Mouse (Mus musculus) adrenal gland, postnatal 10 days (tissue): Measurements from ENCODE around the gene Sgpp2. TPM values are rescaled to one million over a fixed set of nuclear protein-coding genes. Genes with fewer than 3 reads are reported as not detected.

ENCODE experiments used
- DNase-seq: peaks from one replicate; pipeline ENCODE4 v3.0.0; 2021; ENCODE audit warnings: mixed read lengths
- long read RNA-seq, 2 experiments: library from polyadenylated mRNA; stranded (forward); transcript quantifications; one replicate each; pipeline ENCODE4 v2.0.0; 2021
- total RNA-seq, 2 experiments: library from RNA; stranded (reverse); gene quantifications; 2 replicates each; pipeline ENCODE4 v1.2.3; 2021

The Sgpp2 gene
- 1 to 10 TPM; 2.2 to 3.5 TPM for total RNA-seq
- long read RNA-seq, experiment 1, full-length matches to known transcripts: 1 of 3 reads
- long read RNA-seq, experiment 1, partial matches to known transcripts: 1 of 3 reads
- long read RNA-seq, experiment 1, other reads (novel, unspliced or antisense): 1 of 3 reads
- long read RNA-seq, experiment 2, full-length matches to known transcripts: 4 of 4 reads
- long read RNA-seq, experiment 2, partial matches to known transcripts: 0 of 4 reads
- long read RNA-seq, experiment 2, other reads (novel, unspliced or antisense): 0 of 4 reads

DNA sequence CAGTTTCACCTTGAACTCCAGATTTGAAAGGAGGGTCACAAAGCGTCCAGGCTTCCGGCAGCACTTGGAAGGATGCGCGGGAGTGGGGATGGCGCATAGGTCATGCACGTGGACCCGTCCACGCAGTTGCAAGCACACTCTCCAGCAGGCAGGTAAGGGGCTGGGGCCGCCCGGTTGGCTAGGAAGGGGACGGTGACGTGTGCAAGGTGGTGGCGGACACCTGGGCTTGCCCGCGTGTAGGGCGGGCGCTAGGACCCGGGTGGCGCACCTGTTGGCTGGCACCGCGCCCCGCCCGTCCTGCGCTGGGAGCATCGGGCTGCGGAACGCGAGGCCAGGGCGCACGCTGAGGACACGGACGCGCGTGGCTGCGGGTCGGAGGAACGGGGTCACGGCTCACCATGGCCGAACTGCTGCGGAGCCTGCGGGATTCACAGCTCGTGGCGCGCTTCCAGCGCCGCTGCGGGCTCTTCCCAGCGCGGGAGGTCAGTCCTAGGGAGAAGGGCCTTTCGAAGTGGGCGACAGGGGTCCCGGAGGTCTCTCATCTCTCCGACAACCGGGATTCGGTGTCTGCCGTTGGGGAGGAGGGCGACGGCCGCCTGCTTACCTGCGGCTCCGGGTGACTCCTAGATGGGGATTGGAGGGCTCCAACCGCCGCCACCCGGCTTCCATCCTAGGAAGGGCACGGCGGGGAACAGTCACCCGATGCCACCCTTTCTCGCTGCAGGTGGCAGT lies at the start of gene Sgpp2:
Sgpp2 (plus strand) TSS at position 325 of the 732 bp plus-strand sequence.
- DNase-seq: peak; percentile 20

DNA sequence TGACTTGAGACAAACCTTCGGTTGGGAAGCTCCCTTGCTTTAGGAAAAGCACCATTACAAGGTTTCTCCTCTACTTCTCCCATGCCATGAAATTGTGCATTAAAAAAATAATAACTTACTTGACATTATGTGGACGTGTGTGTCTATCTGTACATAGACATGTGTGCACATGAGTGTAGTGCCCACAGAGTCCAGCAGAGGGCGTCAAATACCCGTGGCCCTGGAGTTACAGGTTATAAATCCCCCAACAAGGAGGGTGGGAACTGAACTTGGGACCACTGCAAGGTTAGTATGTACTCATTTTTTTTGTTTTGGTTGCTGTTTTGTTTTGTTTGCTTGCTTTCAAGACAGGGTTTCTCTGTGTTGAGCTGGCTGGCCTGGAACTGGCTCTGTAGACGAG lies 42.6 kb upstream of the Sgpp2 start:
- no peak for DNase-seq

- DNase-seq: no peak
These were observed 37.2 kb upstream of the Sgpp2 start for GRCm38 (mm10) chr1:78272915-78273314.

DNA sequence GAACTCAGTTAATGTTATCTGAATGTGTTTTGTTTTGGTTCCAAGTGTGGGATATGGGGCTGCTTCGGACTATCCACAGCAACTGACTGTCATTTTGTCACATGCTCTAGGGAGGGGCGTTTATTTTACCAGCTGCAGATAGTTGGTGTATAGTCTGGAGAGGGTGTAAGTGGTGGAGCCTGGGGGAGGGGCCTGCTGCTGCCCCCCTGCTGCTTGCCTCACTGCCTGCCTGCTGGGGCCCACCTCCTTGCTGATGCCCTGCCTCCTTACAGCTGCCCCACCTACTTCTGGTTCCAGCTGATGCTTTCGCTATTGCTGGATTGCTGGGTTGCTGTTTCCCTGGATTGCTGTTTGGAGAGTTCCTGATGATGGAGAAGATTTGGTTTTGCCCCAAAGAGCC lies 31.0 kb upstream of the Sgpp2 start:
- DNase-seq: no peak

- no peak for DNase-seq
These were observed 17.7 kb upstream of the Sgpp2 start for GRCm38 (mm10) chr1:78292397-78292796.

DNA sequence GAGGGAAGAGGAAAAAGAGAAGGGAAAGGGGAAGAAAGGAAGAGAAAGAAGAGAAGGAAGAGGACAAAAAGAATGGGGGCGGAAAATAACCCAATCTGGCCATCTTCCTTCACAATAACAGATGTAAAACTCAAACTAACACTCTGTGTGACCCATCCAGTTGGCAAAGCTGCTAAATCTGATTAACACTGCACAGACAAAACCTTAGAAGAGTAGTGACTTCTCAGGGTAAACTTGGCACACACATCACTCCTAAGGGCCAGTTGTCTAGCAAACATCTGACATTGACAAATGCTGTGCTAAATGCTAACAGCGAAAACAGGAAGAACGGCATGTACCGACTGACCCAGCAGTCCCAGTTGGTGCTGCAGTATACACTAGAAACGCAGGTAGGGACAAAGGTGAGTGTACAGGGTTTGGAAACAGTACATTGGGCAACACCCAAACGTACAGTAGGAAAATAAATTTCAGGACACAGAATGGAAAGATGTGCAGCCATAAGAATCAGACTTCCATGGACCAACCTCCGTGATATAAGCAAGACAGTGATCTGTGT lies 10.4 kb upstream of the Sgpp2 start:
- DNase-seq: no peak

- no peak for DNase-seq
These were observed 1.5 kb upstream of the Sgpp2 start for GRCm38 (mm10) chr1:78308688-78309087.

GRCm38 (mm10) chr1:78309280-78309679 lies 865 bp upstream of the Sgpp2 start:
- DNase-seq: no peak

DNA sequence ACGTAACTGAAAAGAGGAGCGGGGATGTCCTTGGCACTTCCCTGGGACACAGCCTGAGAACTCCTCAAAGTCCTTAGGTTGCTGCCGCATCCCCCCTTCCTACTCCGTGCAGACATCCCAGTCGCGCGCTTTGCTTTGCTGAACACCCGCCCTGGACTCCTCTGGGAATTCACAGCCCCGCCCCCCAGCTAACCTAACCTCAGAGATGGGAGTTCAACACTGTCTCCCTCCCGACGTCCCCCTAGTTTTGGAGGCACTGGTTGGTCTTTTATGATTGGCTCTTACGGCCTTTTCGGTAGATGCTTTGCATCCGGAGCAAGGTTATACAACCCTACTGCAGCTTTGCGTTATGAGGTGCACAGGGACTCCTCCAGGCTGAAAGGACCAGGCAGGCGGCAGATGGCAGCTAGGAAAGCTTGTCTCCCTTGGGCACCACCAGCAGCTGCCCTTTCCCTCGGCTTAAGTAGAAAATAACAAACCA lies 756 bp downstream of the Sgpp2 start:
- DNase-seq: peak; percentile 28

- DNase-seq: no peak
These were observed 1.3 kb downstream of the Sgpp2 start for GRCm38 (mm10) chr1:78311482-78311881.

DNA sequence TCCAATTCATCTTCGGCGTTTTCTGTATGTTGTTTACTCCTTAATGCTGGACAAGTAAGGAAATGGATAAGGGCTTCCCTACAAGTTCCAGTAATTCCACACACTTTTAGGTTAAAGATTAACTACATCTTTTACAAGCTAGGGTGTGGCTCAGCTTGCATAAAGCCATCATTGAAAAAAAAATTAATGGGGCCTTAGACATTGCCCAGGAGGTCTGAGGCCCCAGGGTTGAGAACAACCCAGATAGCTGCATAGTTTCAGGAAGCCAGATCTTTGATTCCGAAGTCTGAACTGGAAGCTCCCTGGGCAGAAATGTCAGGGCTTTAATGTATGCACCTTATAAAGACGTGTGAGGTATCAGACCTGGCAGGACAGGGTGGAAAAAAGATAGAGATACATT lies 2.8 kb downstream of the Sgpp2 start:
- no peak for DNase-seq

GRCm38 (mm10) chr1:78313961-78314360 lies 3.8 kb downstream of the Sgpp2 start:
- no peak for DNase-seq

DNA sequence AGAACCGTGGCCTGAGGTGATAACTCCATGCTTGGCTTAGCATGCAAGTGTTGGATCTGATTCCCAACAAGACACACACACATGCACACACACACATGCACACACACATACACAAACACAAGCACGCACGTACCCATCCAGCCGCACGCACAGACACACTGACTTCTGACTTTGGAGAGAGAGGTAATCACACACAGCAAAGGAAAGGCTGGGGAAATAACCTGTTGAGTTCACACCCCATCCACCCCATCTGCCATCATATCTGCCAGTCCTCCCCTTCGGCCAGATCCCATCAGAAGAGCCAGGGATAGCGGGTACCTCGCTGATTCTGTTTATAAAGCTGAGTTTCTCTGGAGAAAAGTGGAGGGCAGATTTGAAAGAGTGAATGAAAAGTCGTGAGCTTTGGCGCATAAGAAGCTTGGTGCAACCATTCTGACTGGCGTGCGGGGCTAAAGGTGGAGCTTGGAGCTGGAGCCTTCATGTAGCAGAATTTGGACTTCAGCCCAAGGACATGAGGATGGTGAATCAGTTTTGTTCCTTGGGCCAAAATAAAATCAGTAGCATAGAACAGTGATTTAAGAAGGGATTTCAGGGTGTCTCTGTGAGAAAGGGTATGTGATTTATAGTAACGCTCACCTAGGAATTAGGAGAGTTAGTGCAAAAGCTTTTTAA lies 8.1 kb downstream of the Sgpp2 start:
- DNase-seq: peak; percentile 71

DNA sequence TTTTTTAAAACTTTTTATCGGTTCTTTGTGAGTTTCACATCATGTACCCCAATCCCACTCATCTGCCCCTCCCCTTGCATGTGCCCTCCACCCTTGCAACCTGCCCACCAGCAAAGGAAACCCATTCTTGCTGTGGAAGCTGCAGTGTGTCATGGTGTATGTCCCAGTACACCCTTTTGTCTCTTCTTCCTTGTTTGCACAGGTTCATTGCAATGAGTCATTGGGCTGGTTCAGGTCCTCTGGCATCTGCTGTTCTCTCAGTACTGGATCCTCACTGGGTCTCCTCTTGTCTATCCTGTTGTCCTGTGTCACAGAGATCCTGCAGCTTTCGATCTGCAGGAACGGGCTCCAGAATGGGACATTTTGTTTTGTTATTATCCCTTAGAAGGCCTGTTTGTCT lies 10.1 kb downstream of the Sgpp2 start:
- no peak for DNase-seq

DNA sequence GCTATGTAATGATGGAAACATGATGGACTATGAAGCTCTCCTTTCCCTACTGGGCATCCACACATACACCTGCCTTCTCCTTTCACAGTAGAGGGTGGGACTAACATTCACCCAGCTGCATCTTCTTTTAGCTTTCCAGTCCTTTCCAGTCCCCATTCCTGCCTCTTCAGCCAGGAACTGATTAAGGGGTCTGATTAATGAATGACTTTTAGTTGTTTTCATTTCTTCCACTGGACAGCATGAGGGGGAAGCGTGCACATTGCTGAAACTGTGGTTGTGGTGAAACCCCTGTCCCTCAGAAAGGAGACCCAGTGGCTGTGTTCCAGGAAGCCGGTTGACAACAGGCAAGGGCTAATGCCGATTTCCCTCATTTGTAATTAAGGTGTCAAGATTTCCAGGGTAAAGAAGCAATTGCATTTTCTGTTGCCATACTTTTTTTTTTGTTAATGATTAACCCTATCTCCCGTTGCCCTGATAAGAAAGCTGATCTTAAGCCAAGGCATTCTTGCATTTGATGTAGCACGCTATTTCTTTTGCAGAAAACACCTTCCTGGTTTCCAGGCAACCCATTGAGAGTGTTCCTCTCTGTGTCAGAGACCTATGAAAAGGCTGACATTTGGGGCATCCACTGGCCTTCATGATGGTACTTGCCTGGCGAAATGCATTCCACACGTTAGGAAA lies 12.1 kb downstream of the Sgpp2 start:
- DNase-seq: no peak

GRCm38 (mm10) chr1:78322844-78323243 lies 12.7 kb downstream of the Sgpp2 start:
- DNase-seq: no peak

DNA sequence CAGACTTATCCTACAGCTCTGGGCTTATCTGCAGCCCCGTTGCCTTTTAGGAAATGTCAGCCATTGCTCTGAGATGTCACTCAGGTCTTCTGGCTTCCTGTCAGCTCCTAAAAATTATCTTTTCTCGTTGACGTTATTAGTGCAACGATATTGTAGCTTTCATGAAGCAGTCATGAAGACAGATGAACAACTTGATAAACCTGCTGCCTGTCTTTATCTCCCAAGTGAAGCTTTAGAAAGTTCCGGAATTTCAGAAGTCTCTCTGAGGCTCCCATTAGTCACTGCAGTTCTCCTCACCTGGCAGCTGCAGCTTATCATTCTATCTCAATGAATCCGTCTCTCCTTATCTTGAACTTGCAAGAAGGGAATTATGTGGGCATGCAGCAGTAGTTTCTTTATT lies 13.9 kb downstream of the Sgpp2 start:
- DNase-seq: no peak

DNA sequence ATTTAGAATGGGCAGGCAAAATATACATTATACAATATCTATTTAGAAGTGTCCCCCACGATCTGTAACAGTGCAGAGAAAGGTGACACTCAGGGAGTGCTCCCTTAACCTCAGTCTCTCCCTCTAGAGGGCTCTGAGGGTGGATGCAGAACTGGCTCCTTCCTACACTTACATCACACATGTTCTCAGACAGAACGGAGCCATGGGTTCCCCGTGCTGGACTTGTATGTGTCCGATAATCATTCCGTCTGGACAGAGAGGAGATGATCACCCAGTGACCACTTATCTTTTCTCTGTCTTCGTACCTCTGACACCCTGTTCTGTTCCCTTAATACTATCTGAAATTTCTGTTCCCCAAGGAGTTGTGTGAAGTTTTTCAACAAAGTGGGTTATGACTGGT lies 15.7 kb downstream of the Sgpp2 start:
- no peak for DNase-seq

- DNase-seq: no peak
These were observed 18.5 kb downstream of the Sgpp2 start for GRCm38 (mm10) chr1:78328646-78329045.

GRCm38 (mm10) chr1:78329861-78330260 lies 19.7 kb downstream of the Sgpp2 start:
- DNase-seq: no peak

GRCm38 (mm10) chr1:78330620-78331158 lies 20.5 kb downstream of the Sgpp2 start:
- DNase-seq: no peak

DNA sequence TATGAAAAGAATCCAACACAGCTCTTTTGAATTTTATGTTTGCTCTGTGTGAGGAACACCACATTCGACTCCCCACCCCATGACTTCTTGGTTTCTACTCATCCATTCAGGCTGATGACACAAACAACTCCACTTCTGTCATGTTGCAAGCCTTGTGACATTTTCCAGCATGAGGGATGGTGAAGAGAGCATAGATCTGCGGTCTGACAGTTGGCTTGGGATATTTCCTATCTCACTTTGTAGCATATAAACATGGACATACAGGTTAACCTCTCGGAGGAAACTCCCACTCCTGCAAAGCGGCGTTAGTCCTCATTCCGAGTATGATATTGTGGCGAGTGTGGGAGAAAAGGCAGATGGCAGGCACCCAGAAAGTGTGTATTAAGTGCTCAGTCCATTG lies 27.6 kb downstream of the Sgpp2 start:
- DNase-seq: no peak
